Mouse (Mus musculus) cerebellum, adult 2 months (tissue): ENCODE data around the gene Ltbr.

Experiments used
- CTCF ChIP-seq: fragments of 200-500 bp; IDR thresholded peaks from 2 replicates; pipeline ENCODE4 v1.5.1; 2011; ENCODE audit warnings: low read depth, mild to moderate bottlenecking, control low read depth, low read length, moderate library complexity, borderline replicate concordance; ENCODE audit not compliant: insufficient read depth
- POLR2A ChIP-seq: fragments of 200-500 bp; IDR thresholded peaks from 2 replicates; pipeline ENCODE4 v1.6.1; 2011; ENCODE audit warnings: low read length, control low read depth, borderline replicate concordance; ENCODE audit not compliant: insufficient read depth

DNA sequence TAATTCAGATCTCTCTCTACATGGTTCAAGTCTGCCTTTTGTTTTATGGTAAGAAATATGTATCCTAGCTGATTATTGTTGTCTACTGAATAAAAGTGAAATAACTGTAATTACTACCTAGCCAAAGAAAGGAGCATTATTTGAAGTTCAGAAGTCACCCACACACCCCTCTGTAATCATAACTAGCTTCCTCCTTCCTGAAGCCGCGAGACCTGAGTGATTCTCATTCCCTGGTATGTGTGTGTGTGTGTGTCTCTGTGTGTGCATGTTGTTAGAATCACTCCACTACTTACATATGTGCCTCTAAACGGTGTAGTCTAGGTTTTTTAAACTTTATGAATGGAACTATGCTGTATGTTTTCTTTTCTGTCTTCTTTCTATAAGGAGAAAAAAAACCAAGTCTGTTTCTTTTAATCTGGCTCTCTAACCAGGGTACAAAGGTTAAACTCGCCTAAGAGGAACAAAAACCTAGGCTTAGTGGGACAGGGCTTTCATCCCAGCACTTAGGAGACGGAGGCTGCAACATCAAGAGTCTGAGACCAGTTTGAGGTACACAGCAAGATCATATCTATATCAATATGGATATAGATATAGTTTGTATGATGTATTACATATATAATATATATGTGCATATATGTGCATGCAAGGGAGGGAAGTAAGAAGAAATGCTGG, 16.4 kb downstream of the Ltbr start:
- no peak for TF ChIP-seq CTCF
- no peak for TF ChIP-seq POLR2A
